Mouse (Mus musculus) E14TG2a.4 (cell line): ENCODE data around the gene Slc38a3.

ENCODE experiments used
- H3K27me3 ChIP-seq: 2 replicates; pipeline ENCODE4 v1.6.1; 2014; ENCODE audit warnings: low read length, control low read depth; ENCODE audit not compliant: insufficient read depth
- H3K36me3 ChIP-seq: 2 replicates; pipeline ENCODE4 v1.6.1; 2014; ENCODE audit warnings: low read length, control low read depth; ENCODE audit not compliant: insufficient read depth
- H3K4me1 ChIP-seq: replicated peaks from 2 replicates; pipeline ENCODE4 v1.6.1; 2014; ENCODE audit warnings: low read depth, low read length, control low read depth
- H3K4me3 ChIP-seq: replicated peaks from 2 replicates; pipeline ENCODE4 v1.5.1; 2014; ENCODE audit warnings: mild to moderate bottlenecking, low read length
- H3K9me3 ChIP-seq: 2 replicates; pipeline ENCODE4 v1.6.1; 2014; ENCODE audit warnings: low read length, control low read depth
- CTCF ChIP-seq: conservative IDR thresholded peaks from 2 replicates; pipeline ENCODE4 v1.5.1; 2014; ENCODE audit warnings: low read length
- NANOG ChIP-seq: IDR thresholded peaks from 2 replicates; pipeline ENCODE4 v1.6.1; 2014; ENCODE audit warnings: borderline replicate concordance, low read length, mixed read lengths
- POU5F1 ChIP-seq: IDR thresholded peaks from 2 replicates; pipeline ENCODE4 v1.6.1; 2014; ENCODE audit warnings: low read length, borderline replicate concordance

The Slc38a3 gene

GRCm38 (mm10) chr9:107666751-107667205, 2.6 kb downstream of the Slc38a3 start:
- no peaks in the 10 kb centered on the region for H3K36me3 ChIP-seq
- TF ChIP-seq CTCF (no peak), POU5F1 (no peak), NANOG (no peak)
- H3K4me3 ChIP-seq = peak overlapping the region; percentile 79
- H3K9me3 ChIP-seq = no peaks in the 10 kb centered on the region
- H3K4me1 ChIP-seq = peaks cover 40% of the 10 kb centered on the region
- peaks cover 92% of the 10 kb centered on the region for H3K27me3 ChIP-seq

- H3K36me3 ChIP-seq = no peaks in the 10 kb centered on the region
- TF ChIP-seq NANOG (no peak), CTCF (no peak), POU5F1 (no peak)
- H3K27me3 ChIP-seq = peaks cover 92% of the 10 kb centered on the region
Observed at GRCm38 (mm10) chr9:107665308-107665707, 4.0 kb downstream of the Slc38a3 start.

GRCm38 (mm10) chr9:107663525-107663924, 5.8 kb downstream of the Slc38a3 start:
- Histone ChIP-seq H3K36me3 (no peaks in the 10 kb centered on the region), H3K9me3 (no peaks in the 10 kb centered on the region), H3K4me1 (peaks cover 43% of the 10 kb centered on the region), H3K4me3 (no peak overlapping the region), H3K27me3 (peaks cover 92% of the 10 kb centered on the region)
- TF ChIP-seq POU5F1 (no peak), NANOG (no peak), CTCF (no peak)

More at GRCm38 (mm10) chr9:107665308-107665707, 4.0 kb downstream of the Slc38a3 start:
- Histone ChIP-seq H3K4me1 (peaks cover 43% of the 10 kb centered on the region), H3K9me3 (no peaks in the 10 kb centered on the region), H3K4me3 (no peak overlapping the region)

GRCm38 (mm10) chr9:107662342-107662741, 7.0 kb downstream of the Slc38a3 start:
- H3K9me3 ChIP-seq = no peaks in the 10 kb centered on the region
- H3K27me3 ChIP-seq = peaks cover 91% of the 10 kb centered on the region
- H3K4me3 ChIP-seq = no peak overlapping the region
- TF ChIP-seq POU5F1 (no peak), CTCF (no peak), NANOG (no peak)
- no peaks in the 10 kb centered on the region for H3K36me3 ChIP-seq
- peaks cover 31% of the 10 kb centered on the region for H3K4me1 ChIP-seq

GRCm38 (mm10) chr9:107660777-107661176, 8.6 kb downstream of the Slc38a3 start:
- H3K9me3 ChIP-seq = no peaks in the 10 kb centered on the region
- H3K4me3 ChIP-seq = no peak overlapping the region
- H3K4me1 ChIP-seq = peaks cover 18% of the 10 kb centered on the region
- TF ChIP-seq CTCF = no peak
- no peak for TF ChIP-seq POU5F1
- TF ChIP-seq NANOG = no peak
- no peaks in the 10 kb centered on the region for H3K36me3 ChIP-seq
- peaks cover 81% of the 10 kb centered on the region for H3K27me3 ChIP-seq

GRCm38 (mm10) chr9:107659961-107660360, 9.4 kb downstream of the Slc38a3 start:
- Histone ChIP-seq H3K36me3 (no peaks in the 10 kb centered on the region), H3K4me1 (peaks cover 24% of the 10 kb centered on the region), H3K4me3 (no peak overlapping the region), H3K9me3 (no peaks in the 10 kb centered on the region), H3K27me3 (peaks cover 73% of the 10 kb centered on the region)
- TF ChIP-seq CTCF = no peak
- no peak for TF ChIP-seq NANOG
- no peak for TF ChIP-seq POU5F1

- Histone ChIP-seq H3K4me3 (no peak overlapping the region), H3K27me3 (peaks cover 69% of the 10 kb centered on the region), H3K36me3 (no peaks in the 10 kb centered on the region), H3K9me3 (no peaks in the 10 kb centered on the region), H3K4me1 (peaks cover 25% of the 10 kb centered on the region)
- TF ChIP-seq POU5F1 = no peak
- no peak for TF ChIP-seq CTCF
- TF ChIP-seq NANOG = no peak
Observed at GRCm38 (mm10) chr9:107659551-107659950, 9.8 kb downstream of the Slc38a3 start.

GRCm38 (mm10) chr9:107658096-107658495, 11.2 kb downstream of the Slc38a3 start:
- no peaks in the 10 kb centered on the region for H3K36me3 ChIP-seq
- H3K4me3 ChIP-seq = no peak overlapping the region
- H3K4me1 ChIP-seq = peaks cover 14% of the 10 kb centered on the region
- peaks cover 56% of the 10 kb centered on the region for H3K27me3 ChIP-seq
- no peak for TF ChIP-seq NANOG
- TF ChIP-seq POU5F1 = no peak
- TF ChIP-seq CTCF = no peak
- H3K9me3 ChIP-seq = no peaks in the 10 kb centered on the region

GRCm38 (mm10) chr9:107657144-107657543, 12.2 kb downstream of the Slc38a3 start:
- Histone ChIP-seq H3K4me3 (no peak overlapping the region), H3K9me3 (no peaks in the 10 kb centered on the region), H3K27me3 (peaks cover 47% of the 10 kb centered on the region), H3K4me1 (peaks cover 11% of the 10 kb centered on the region), H3K36me3 (no peaks in the 10 kb centered on the region)
- no peak for TF ChIP-seq NANOG
- no peak for TF ChIP-seq POU5F1
- no peak for TF ChIP-seq CTCF

- TF ChIP-seq POU5F1 = no peak
- TF ChIP-seq CTCF = no peak
- no peak for TF ChIP-seq NANOG
- Histone ChIP-seq H3K9me3 (no peaks in the 10 kb centered on the region), H3K4me3 (no peak overlapping the region), H3K36me3 (no peaks in the 10 kb centered on the region), H3K4me1 (peaks cover 29% of the 10 kb centered on the region), H3K27me3 (peaks cover 33% of the 10 kb centered on the region)
Observed at GRCm38 (mm10) chr9:107654585-107654984, 14.7 kb downstream of the Slc38a3 start.
